Mouse (Mus musculus): Measurements from ENCODE around the gene Auts2.

The Auts2 gene

GRCm38 (mm10) chr5:132072356-132072755 is 470.8 kb downstream of the Auts2 start:
- DNase-seq = no peak

GRCm38 (mm10) chr5:132067750-132068739 is 475.1 kb downstream of the Auts2 start:
- no peak for DNase-seq

GRCm38 (mm10) chr5:132060116-132060515 is 483.0 kb downstream of the Auts2 start:
- no peak for DNase-seq

- no peak for DNase-seq
Measured at GRCm38 (mm10) chr5:132052637-132053036, 490.5 kb downstream of the Auts2 start.

- no peak for DNase-seq
Measured at GRCm38 (mm10) chr5:132039584-132039983, 503.6 kb downstream of the Auts2 start.

GRCm38 (mm10) chr5:132033491-132034350 is 509.4 kb downstream of the Auts2 start:
- no peak for DNase-seq

- no peak for DNase-seq
Measured at GRCm38 (mm10) chr5:132030941-132031531, 512.1 kb downstream of the Auts2 start.

- DNase-seq = peak; percentile 59
Measured at GRCm38 (mm10) chr5:132029638-132030037, 513.5 kb downstream of the Auts2 start.

GRCm38 (mm10) chr5:132029038-132029437 is 514.1 kb downstream of the Auts2 start:
- DNase-seq = no peak

- DNase-seq = no peak
Measured at GRCm38 (mm10) chr5:132027859-132028498, 515.2 kb downstream of the Auts2 start.

- no peak for DNase-seq
Measured at GRCm38 (mm10) chr5:132013296-132013695, 529.8 kb downstream of the Auts2 start.

GRCm38 (mm10) chr5:132011795-132012194 is 531.3 kb downstream of the Auts2 start:
- no peak for DNase-seq

GRCm38 (mm10) chr5:132008703-132009222 is 534.4 kb downstream of the Auts2 start:
- DNase-seq = no peak

- DNase-seq = no peak
Measured at GRCm38 (mm10) chr5:132007907-132008306, 535.2 kb downstream of the Auts2 start.

GRCm38 (mm10) chr5:131992681-131993211 is 550.4 kb downstream of the Auts2 start:
- DNase-seq = no peak

- no peak for DNase-seq
Measured at GRCm38 (mm10) chr5:131992268-131992667, 550.9 kb downstream of the Auts2 start.

- DNase-seq = no peak
Measured at GRCm38 (mm10) chr5:131990532-131990931, 552.6 kb downstream of the Auts2 start.

- no peak for DNase-seq
Measured at GRCm38 (mm10) chr5:131981451-131981850, 561.7 kb downstream of the Auts2 start.

- no peak for DNase-seq
Measured at GRCm38 (mm10) chr5:131978939-131979338, 564.2 kb downstream of the Auts2 start.

- no peak for DNase-seq
Measured at GRCm38 (mm10) chr5:131977497-131977896, 565.6 kb downstream of the Auts2 start.

- no peak for DNase-seq
Measured at GRCm38 (mm10) chr5:131971901-131972300, 571.2 kb downstream of the Auts2 start.

GRCm38 (mm10) chr5:131965499-131965898 is 577.6 kb downstream of the Auts2 start:
- no peak for DNase-seq
